Mouse (Mus musculus): ENCODE data around the gene Mettl16. TPM values are rescaled to one million over a fixed set of nuclear protein-coding genes. Genes with fewer than 3 reads are reported as not detected.

The Mettl16 gene
- total RNA-seq (2014; fragmentation: Nextera tagmentation) (16.2 and 18.0 TPM in 2 replicates), total RNA-seq (2017) (43.8 and 47.0 TPM in 2 replicates)

DNA sequence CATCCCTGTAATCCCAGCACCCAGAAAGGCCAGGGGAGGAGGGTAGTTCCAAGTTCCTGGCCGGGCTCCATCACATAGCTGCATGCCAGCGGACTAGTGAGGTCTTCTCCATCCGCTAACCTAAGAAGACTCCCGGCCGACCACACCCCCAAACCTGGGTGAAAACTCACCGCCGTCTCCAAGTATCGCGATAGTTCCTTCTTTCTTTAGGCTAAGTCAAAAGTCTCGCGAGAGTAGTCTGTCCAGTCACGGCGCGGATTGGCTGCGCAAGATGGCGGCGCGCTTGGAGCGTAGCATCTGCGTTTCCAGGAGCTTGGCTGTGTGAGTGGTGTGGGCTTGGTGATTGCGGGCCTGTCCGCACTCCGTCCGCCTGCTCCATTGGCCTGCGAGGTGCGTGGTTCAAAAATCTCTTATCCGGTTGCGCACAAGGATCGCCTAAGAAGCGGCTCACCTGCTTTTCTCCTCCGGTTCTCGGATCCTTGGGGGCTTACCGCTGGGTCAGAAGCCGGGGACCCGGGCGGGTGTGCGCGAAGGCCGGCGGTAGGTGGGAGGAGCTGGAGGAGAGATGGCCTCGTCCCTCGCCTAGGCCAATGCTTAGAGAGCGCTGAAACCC lies at the start of gene Mettl16:
Mettl16 (plus strand) TSS at position 236 of the 613 bp plus-strand sequence.
- ATAC-seq (replicated peaks; ENCODE audit: poor library complexity, severe bottlenecking), result peak; percentile 95

DNA sequence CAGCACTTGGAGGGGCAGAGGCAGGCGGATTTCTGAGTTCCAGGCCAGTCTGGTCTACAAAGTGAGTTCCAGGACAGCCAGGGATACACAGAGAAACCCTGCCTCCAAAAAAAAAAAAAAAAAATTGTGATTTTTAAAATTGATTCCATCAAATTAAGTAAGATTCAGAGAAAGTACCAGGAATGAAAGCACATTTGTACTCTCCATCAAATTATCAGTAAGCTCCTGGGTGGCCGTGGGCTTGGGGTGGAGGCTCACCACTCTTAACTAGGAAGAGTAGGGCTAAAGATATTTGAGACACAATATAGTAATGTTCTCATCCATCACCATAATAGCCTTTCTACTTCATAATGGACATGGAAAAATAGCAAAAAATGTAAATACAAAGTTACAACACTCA lies 49.5 kb upstream of the Mettl16 start:
- no peak for ATAC-seq (replicated peaks; ENCODE audit: poor library complexity, severe bottlenecking)

DNA sequence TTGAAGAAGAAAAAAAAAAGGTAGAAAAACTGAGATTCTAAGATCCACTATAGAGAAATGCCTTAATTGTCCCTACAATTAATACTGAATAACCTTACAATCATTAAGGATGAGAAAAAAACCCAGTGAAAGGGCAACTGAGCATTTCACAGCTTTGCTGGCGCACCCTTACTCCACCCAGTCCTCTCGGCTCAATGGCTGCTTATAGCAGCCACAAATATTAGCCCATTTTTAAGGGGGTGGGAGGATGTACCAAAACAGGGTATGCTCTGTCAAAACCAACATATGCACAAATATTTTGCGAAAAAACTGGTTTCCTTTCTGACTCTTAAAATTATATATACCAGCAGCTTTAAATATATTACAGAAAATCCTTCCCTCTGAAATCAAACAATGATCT lies 48.7 kb upstream of the Mettl16 start:
- no peak for ATAC-seq (replicated peaks; ENCODE audit: poor library complexity, severe bottlenecking)

DNA sequence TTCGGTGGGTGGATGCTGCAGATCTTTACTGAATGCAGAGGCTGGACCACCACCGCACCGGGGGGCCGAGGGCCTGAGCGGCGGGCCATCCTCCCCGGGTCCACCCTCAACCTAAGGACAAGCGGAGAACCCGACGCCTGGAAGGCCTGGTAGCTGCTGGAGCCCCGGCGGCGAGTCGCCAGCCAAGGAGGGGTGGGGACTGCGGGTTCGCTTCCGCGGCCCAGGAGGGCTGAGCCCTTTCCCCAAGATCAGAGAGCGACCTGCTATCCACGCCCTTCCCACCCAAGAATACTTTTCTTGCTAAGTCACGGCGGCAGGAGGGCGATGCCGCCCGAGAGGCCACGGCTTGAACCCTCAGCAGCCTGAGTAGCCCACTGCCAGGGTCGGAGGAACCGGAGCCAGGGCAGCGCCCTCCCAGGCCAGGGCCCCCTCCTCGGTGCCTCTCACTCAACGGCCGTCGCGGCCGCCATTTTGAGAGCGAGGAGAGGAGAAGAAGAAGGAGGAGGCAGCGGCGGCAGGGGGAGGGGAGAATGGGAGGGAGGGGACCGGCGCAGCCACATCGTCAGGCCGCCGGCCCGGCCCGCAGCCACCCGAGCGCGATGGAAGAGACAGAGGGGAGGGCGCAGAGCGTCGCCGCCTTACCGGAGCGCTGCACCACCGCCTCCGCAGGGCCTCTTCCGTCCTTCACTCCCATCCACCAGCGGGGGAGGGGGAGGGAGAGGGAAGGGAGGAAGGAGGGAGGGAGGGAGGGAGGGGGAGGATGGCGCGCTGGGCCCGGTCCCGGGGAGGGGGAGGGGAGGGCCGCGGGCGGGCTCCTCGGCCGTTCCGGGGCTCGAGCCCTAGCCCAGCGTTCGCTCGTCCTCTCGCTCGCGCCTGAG lies 47.0 kb upstream of the Mettl16 start:
- peak; percentile 77 for ATAC-seq (replicated peaks; ENCODE audit: poor library complexity, severe bottlenecking)

DNA sequence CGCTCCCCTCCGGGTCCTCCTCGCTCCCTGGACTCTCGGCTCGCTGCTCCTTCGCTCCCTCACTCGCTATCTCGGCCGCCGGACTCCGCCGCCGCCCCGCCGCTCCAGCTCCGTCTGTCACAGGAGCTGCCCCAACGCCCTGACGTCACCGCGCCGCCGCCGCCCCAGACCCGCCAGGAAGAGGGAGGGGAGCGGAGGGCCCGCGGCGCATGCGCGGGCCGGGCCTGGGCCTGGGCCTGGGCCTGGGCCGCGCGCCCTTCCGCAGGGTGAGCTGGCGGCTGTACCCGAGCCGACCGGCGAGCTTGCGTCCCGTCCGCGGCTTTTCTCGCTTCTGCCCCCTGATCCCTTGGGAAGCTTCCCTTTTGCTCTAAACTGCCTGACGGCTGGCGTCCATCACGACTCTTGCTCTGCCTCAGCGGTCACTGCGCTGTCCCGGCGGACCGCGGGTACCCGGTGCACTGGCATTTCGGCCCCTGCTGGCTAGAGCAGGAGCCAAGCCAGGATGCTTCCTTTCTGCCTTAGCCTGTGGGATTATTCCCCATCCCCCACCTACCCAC lies 46.3 kb upstream of the Mettl16 start, which contains the start of gene Pafah1b1:
Pafah1b1 (minus strand) TSS at position 436 of the 557 bp plus-strand sequence.
- peak; percentile 69 for ATAC-seq (replicated peaks; ENCODE audit: poor library complexity, severe bottlenecking)

DNA sequence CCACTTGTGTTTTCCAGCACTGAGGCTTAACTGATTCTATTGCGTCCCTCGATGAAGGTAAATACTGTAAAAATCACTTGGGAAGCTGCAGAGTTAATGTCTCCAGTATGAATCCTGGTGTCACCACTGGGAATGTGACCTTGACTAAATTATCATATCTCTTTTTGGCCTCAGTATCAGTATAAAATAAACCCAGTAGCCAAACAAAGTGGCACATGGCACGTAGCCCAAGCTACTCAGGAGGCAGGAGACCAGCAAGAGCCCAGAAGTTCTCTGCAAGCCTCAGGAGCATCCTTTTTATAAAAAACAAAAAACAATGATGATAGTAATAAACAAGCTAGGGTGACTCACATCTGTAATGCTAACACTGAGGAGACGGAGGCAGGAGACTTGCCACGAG lies 45.4 kb upstream of the Mettl16 start:
- ATAC-seq (replicated peaks; ENCODE audit: poor library complexity, severe bottlenecking), result no peak

DNA sequence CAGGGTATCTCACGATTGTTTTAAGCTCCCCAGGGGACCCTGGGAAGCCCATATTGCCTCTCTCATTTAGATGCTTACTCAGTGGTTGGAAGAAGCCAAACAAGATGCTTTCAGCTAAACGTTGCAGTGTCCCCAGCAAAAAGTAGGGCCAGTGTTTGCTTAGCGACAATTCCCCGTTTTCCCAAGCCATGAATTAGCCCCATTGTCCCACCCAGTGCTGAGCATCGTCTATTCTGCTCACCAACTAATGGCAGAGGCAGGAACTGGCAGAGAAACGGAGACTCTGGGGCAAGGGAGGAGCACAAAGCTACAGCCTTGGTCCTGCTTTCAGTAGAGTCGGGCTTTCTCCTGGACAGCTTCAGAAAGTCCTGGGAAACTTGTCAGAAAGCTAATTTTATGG lies 35.7 kb upstream of the Mettl16 start:
- ATAC-seq (replicated peaks; ENCODE audit: poor library complexity, severe bottlenecking), result no peak

DNA sequence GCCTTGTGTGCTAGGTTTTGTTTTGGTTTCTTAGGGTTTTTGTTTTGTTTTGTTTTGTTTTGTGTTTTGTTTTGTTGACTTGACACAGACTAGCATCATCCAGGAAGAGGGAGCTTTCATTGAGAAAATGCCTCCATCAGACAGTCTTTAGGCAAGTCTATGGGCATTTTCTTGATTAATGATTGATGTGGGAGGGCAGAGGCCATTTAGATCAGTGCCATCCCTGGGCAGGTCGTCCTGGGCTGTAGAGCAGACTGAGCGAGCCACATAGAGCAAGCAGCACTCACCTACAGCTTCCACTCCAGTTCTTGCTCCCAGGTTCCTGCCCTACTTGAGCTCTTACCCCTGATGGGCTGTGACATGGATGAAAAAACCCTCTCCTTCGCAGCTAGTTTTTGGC lies 32.8 kb upstream of the Mettl16 start:
- ATAC-seq (replicated peaks; ENCODE audit: poor library complexity, severe bottlenecking), result no peak

DNA sequence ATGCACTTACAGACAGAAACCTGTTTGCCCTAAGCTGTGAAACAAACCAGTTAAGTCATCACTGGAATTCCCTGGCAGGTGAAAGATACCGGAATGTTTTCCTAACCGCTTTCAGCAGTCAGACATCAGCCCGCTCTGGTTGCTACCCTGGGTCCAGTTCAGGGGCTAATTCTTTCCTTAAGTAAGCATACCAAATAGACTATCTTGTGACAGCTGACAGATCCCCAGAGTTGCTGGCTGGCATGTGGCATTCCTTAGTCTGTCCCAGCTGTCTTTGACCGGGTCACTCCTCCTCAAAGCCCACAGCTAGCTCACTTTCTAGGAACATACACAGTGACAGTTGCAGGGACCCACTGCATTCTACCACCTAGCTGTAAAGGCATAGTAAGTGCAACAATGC lies 22.6 kb upstream of the Mettl16 start:
- no peak for ATAC-seq (replicated peaks; ENCODE audit: poor library complexity, severe bottlenecking)

DNA sequence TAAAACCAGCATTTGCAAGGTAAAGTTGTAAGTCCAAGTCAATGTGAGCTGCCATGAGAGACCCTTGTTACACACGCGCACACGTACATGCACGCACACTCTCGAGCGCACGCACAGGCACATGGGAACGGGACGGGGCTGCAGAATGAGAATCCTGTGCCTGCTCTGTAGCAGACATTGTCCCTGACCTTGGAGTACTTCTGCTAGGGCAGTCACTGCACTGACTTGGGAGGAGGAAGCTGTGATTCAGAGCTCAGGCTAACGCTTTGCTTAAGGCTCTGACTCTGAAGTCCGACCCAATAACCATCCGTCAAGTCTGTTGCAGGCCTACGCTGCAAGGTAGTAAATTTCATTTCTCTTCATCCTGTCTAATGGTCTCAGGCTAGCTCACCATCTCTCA lies 21.4 kb upstream of the Mettl16 start:
- ATAC-seq (replicated peaks; ENCODE audit: poor library complexity, severe bottlenecking), result no peak

DNA sequence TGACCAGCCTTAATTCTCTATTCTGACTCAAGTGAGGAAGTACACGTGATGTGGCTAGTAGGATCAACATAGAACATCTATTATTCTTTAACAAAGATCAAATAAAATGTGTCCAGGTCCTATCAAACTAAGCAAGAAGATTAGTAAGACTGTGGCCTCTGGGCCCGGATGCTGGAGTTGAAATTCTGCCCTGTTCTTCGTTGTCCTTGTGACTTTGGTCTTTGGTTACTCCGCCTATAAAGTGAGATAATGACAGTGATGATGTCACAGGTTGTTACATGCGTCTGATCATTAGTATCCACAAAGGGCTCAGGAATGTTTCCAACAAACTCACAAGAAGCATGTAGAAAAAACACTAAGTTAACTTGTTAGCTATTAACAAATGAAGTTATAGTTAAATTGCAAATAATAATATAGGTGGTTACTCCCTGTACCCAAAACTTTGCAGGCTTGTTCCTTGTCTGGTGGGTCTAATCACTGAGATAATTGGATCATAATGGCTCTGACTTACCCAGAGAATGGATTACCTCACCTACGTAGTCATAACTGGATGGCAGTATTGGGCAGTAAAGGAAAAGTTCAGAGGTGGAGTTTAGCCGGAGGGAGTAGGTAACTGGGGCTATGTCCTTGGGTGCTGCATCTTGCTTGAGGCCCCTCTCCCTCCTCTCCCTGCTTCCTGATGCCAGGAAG lies 19.8 kb upstream of the Mettl16 start:
- ATAC-seq (replicated peaks; ENCODE audit: poor library complexity, severe bottlenecking), result no peak

DNA sequence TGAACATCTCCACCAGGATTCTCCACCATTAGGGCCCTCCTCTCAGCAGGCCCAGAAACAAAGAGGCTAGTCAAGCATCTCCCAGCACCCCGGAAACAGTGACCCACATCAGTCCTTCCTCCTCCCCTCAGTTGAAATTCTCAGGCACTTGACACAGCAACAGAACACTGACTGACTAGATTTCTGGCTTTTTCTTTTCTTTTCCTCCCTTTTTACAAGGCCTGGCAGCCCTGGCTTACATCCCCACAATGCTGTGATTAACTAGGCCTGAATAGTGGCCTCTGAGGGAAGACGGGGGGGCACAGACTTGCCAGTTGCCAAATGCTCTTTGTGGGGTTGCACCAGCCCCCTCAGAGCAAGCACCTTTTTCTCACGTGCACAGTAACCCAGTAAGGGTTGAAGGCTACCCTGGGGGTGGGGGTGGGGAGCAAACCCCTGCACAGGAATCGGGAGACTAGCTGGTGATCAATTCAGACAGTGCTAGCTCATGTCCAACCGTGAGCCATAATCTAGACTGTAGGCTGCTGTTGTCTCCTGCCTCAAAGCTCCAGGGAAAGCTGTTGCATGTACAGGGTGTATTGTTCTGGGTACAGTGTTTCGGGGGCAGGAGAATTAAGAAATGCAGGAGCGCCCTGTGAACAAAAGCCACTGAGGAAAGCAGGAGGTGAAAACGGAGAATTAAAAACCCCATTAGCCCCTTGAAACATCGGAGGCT lies 19.1 kb upstream of the Mettl16 start:
- ATAC-seq (replicated peaks; ENCODE audit: poor library complexity, severe bottlenecking), result no peak

DNA sequence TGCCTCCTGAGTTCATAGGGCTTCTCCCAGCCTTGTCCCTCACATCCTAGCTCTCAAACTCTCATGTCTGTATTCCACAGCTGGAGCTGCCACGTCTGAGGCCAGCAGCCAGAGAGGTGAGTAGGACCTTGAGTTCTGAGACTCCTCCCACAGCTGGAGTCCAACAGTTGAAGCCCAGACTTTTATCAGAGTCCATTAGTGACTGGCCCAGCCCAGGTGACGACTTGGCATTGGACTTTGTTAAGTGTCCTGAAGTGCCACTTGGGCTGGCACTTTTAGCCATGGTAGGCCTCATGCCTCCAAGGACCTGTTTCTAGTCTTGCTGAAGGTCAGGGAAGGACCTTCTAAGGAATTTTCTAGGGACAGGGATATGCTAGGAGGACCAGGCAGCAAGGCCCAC lies 14.0 kb upstream of the Mettl16 start:
- no peak for ATAC-seq (replicated peaks; ENCODE audit: poor library complexity, severe bottlenecking)

DNA sequence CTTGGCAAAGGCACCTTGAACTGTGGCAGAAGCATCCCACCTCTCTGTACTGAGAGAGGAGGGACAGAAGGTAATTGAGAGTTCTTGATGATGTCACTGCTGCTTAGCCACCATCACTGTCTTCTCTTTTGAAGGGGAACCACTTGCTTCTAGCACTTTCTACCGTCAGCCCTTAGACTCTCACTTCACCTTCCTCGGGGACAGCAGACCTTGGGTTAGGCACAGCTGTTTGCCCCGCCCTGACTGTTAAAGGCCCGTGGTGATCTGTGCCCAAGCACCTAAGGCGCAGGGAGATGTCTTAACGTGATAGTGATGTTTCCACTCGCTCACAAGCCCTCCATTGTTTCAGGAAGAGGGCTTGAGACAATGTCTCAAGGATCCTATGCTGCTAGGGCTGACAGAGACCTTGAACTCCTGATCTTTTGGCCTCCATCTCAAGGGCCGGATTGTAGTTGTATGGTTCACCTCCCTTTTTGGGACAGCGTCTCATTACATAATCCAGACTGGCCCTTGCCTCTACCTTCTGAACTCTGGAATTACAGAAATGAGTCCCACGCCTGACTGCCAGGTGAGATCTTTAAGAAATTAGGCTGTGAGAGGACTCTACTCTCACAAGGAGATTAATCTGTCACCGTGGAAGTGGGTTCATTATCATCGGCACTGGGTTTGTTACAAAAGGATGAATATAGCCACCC lies 9.5 kb upstream of the Mettl16 start:
- ATAC-seq (replicated peaks; ENCODE audit: poor library complexity, severe bottlenecking), result no peak

DNA sequence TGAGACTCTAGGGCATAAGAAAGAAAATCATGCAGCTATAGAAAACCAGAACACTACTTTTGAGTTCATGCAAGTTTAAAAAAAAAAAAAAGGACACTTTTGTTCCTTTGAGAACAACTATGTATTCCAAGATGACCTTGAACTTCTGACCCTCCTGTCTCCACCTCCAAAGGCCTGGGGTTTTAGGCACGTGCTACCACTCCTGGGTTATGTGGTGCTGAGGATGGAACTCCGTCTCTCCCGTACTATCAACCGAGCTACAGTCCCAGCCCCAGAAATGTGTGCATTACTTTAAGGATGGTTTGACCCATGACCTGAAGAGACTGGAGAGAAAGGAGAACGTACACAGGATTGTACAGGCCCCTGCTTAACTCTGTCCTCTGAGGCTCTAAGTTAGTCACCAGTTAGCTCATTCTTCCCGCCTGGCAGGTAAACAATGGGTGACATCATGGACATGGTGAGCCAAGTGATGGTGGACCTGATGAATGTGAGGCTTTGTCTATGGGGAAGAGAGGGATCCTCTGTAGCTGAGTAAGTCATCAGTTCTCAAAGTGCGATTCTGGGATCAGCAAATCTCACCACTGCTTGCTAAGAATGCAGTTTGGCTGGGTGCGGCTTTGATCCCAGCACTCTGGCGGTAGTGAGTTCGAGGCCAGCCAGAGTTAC lies 6.5 kb upstream of the Mettl16 start:
- ATAC-seq (replicated peaks; ENCODE audit: poor library complexity, severe bottlenecking), result no peak

DNA sequence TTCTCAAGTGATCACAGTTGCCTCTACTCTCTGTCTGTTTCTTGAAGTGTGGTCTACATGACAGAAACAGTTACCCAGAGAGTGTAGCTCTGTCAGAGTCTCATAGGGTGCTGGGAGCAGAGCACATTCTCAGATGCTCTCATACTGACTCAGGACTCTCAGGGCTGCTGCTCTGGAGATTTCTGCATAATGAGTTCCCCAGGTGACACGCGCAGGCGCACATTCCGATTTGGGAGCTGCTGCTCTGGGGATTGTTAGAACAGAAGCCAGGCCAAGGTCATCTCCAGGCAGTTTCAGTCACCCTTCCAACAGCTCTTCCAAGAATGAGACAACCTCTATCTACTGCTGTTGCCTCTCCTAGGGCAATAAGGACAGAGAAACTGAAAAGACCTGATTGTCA lies 3.2 kb upstream of the Mettl16 start:
- ATAC-seq (replicated peaks; ENCODE audit: poor library complexity, severe bottlenecking), result no peak

DNA sequence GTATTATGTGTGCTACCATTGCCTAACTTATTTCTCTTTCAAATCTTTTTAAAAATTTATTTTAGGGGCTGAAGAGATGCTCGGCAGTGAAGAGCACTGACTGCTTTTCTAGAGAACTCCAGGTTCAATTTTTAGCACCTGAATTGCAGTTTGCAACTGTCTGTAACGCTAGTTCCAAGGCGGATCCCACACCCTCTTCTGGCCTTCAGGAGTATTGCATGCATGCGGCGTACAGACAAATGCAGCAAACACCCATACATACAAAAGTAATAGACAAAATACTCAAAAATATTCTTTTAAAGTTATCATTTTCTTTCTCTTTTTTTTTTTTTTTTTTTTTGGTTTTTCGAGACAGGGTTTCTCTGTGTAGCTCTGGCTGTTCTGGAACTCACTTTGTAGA lies 2.6 kb upstream of the Mettl16 start:
- ATAC-seq (replicated peaks; ENCODE audit: poor library complexity, severe bottlenecking), result no peak

DNA sequence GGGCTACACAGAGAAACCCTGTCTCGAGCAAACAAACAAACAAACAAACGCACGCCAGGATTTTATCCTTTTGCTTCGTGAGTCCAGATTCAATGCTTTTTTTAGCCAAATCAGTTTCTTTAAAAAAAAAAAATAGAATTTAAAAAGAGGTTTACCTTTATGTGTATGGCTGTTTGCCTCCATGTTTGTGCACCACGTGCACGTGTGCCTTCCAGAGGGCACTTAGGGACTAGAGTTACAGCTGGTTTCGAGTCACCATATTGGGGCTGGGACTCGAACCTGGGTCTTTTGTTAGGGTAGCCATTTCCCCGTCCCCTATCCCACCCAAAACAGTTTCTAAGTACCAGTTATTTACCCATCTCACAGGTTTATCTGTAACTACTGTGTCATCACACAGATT lies 593 bp upstream of the Mettl16 start:
- no peak for ATAC-seq (replicated peaks; ENCODE audit: poor library complexity, severe bottlenecking)

DNA sequence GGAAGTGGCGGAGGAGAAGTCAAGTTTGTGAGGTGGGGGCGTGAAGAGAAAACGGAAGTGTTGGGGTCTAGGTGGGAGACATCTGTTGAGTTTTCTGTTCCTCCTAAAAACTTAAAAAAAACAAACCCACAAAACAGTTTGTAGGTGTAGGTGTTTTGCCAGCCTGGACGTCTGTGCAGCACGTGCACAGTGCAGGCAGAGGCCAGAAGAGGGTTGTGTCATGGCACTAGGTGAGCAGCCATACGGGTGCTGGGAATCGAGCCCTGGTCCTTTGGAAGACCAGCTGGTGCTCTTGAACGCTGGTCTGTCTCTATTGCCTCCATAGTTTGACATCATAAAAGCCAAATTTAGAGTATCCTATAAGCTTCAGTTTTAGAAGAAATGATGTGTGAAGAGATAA lies 604 bp downstream of the Mettl16 start:
- peak; percentile 8; the same call in 1 of the 2 replicates for ATAC-seq (replicated peaks; ENCODE audit: poor library complexity, severe bottlenecking)

Measured in granulocyte monocyte progenitor cell, adult 5-6 weeks (primary cell).